Mouse (Mus musculus) splenic B cell, adult 2 months (primary cell): ENCODE results near the gene Prnd.

Experiments
- DNase-seq: peaks from one replicate; pipeline ENCODE4 v3.0.0-alpha.2; 2011; ENCODE audit warnings: low read depth, low spot score
- H3K27me3 ChIP-seq: 2 replicates; pipeline ENCODE4 v1.6.1; 2012; ENCODE audit warnings: mild to moderate bottlenecking, low read length, moderate library complexity, mixed read lengths; ENCODE audit not compliant: control insufficient read depth, poor library complexity, insufficient read depth, severe bottlenecking
- H3K36me3 ChIP-seq: 2 replicates; pipeline ENCODE4 v1.6.1; 2012; ENCODE audit warnings: mild to moderate bottlenecking, low read length, moderate library complexity, mixed read lengths; ENCODE audit not compliant: control insufficient read depth, poor library complexity, insufficient read depth, severe bottlenecking

Prnd gene

GRCm38 (mm10) chr2:131932275-131932902 lies 18.3 kb upstream of the Prnd start:
- no peaks in the 10 kb centered on the region for H3K36me3 ChIP-seq
- no peak for DNase-seq
- no peaks in the 10 kb centered on the region for H3K27me3 ChIP-seq

- no peak for DNase-seq
- Histone ChIP-seq H3K27me3 (no peaks in the 10 kb centered on the region), H3K36me3 (no peaks in the 10 kb centered on the region)
Measured at GRCm38 (mm10) chr2:131933013-131933412, 17.6 kb upstream of the Prnd start.

DNA sequence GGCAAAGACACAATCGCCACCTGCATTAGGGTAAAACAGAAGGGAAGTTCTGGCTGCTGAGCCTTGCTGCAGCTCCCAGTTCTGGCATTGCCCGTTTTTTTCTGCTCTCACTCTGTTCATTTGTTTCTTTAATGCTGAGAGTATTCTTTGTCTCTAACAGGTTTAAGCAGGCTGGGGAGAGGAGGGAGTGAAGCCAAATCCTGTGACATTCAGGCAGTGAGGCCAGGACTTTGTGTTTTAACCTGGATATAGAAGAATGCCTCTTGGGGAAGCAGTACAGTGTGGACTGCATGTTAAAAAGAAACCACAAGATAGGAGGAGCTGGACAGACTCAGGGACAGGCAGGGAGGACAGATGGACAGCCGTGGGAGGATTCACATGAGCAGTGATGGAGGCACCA lies 17.1 kb upstream of the Prnd start:
- Histone ChIP-seq H3K36me3 (no peaks in the 10 kb centered on the region), H3K27me3 (no peaks in the 10 kb centered on the region)
- DNase-seq, result no peak

DNA sequence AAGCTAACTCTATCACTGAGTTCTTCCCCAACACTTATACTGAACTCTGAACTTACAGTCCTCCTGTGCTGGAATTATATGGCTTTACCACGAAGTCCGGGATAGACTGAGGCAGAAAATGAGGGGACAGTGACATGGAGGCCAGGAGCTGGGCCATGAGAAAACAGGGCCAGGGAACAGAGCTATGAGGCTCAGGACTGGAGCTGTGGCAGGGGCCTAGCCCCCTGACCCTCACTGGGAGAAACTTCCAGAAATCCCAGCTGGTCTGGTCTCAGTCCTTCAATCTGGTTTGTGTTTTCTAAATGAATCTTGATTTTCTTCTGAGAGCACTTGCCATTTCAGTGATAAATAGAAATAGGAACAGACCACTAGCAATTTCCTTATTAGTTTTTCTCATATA lies 16.4 kb upstream of the Prnd start:
- no peaks in the 10 kb centered on the region for H3K27me3 ChIP-seq
- no peak for DNase-seq
- no peaks in the 10 kb centered on the region for H3K36me3 ChIP-seq

DNA sequence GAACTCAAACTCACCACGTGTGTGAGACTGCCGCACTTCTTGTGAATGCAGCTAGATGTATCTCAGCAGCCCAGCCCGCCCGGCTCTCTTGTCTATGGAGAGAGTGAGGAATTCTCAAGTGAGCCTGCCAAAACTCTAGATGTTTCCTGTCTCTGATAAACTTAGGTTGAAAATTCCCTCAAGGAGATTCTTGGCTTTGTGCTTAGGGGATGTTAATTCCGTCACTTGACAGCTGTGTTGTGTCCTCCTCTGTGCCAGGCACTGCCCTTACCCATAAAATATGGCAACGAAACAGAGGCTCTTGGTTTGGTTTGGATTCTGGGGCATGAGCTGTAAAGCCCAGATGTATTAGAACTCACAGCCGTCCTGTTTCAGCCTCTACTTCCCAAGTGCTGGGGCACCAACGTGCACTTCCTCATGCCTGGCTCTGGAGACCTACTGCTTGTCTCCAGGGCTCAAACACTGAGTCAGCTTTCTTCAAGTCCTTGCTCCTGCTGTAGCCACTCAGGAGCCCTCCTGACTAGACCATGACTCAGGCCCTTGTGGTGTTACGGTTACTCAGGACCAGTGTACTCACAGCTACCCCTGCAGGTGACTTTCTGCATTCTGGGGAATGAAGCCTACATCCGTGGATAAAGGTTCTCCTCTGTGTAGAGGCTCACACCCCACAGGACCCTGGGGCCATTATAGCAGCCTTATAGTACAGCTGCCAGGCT lies 15.1 kb upstream of the Prnd start:
- Histone ChIP-seq H3K36me3 (no peaks in the 10 kb centered on the region), H3K27me3 (no peaks in the 10 kb centered on the region)
- DNase-seq, result no peak

- no peaks in the 10 kb centered on the region for H3K36me3 ChIP-seq
- H3K27me3 ChIP-seq, result no peaks in the 10 kb centered on the region
- no peak for DNase-seq
Measured at GRCm38 (mm10) chr2:131936410-131936809, 14.3 kb upstream of the Prnd start.

- H3K27me3 ChIP-seq, result no peaks in the 10 kb centered on the region
- no peaks in the 10 kb centered on the region for H3K36me3 ChIP-seq
- peak; percentile 78 for DNase-seq
Measured at GRCm38 (mm10) chr2:131939404-131940111, 11.1 kb upstream of the Prnd start.

DNA sequence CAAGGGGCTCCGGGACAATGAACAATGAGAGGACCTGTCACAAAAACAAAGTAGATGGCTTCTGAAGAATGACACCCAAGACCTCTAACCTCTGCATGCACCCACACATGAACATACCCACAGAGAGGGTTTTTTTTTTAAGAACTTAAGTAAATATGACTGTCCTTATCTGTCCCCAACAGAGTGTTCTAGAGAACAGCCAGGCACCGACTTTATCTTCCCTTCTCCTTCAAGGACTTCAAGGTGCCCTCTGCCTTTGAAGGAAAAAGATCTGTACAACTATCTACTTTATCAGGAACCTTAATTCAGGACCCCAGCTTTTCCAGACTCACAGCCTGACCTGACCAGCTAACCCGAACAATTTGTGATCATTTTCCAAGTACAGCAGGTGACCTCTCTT lies 10.2 kb upstream of the Prnd start:
- DNase-seq, result no peak

DNA sequence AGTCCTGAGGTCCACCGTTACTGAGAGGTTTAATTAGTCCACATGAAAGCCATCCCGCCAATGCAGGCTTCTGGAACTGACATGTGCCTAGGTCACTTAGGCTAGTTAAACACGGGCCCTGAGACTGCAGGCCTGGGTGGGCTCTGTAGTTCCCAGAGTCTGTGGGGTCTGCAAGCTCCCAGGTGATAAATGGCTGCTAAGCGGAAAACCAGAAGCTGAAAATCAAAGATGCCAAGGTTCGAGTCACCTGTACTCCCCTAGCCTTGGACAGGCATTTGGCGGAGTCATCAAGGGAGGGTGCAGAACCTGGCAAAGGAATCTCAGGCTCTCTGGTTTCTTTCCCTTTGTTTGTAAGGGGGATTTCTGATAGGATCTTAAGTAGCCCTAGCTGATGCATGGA lies 9.2 kb upstream of the Prnd start:
- Histone ChIP-seq H3K36me3 (no peaks in the 10 kb centered on the region), H3K27me3 (no peaks in the 10 kb centered on the region)
- DNase-seq, result no peak

More for the DNA sequence above, 10.2 kb upstream of the Prnd start:
- no peaks in the 10 kb centered on the region for H3K36me3 ChIP-seq
- H3K27me3 ChIP-seq, result no peaks in the 10 kb centered on the region

DNA sequence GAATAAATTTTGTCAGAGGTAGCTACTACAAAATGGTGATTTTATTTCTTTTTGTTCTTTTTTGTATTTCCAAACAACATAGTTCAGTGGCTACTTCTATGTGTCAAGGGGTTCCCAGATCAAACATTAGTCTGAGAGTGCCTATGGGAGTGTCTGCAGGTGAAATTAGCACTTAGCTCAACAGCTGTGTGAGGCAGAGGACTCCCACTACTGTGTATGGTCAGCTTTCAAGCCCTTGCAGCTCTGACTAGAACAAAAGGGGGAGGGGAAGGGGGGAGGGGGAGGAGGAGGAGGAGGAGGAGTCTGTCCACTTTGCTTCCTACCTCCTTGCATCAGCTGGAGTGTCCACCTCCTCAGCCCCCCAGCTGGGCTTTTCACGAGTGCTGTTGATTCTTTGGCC lies 6.3 kb upstream of the Prnd start:
- Histone ChIP-seq H3K27me3 (no peaks in the 10 kb centered on the region), H3K36me3 (no peaks in the 10 kb centered on the region)
- DNase-seq, result no peak

DNA sequence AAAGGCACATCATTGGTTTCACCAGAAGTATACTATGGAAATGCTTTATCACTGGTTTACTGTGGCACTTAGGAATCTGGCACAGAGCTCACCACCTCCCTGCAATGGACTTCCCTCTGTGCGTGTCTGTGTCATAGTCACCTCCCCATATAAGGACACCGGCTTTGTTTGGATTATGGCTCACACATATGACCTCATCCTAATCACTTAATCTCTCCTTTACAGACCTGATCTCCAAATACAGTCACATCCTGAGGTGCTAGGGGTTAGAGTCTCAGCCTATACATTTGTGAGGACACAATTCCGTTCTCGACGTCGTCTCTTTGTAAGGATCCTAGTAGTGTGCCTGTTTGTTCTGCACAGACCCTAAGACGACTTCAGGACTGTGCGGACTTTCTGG lies 5.4 kb upstream of the Prnd start:
- Histone ChIP-seq H3K27me3 (no peaks in the 10 kb centered on the region), H3K36me3 (no peaks in the 10 kb centered on the region)
- DNase-seq, result no peak

DNA sequence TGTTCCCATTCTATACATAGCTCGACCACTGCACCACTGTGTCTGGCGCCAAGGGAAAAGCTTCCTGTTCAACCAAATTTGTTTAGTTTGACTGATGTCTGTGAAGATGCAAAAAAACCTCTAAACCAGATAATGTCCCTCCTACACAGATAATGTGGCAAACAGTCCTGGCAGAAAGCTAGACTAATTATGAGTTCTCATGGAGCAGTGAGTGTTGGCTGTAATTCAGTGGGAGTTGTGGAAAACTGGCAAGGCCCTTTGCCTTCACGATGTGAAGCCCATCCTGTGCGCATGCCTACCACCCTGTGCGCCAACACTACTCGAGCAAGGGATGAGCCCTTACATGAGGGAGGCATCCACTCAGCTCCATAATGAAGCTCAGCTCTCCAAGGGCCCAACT lies 4.9 kb upstream of the Prnd start:
- Histone ChIP-seq H3K27me3 (no peaks in the 10 kb centered on the region), H3K36me3 (no peaks in the 10 kb centered on the region)
- DNase-seq, result no peak

DNA sequence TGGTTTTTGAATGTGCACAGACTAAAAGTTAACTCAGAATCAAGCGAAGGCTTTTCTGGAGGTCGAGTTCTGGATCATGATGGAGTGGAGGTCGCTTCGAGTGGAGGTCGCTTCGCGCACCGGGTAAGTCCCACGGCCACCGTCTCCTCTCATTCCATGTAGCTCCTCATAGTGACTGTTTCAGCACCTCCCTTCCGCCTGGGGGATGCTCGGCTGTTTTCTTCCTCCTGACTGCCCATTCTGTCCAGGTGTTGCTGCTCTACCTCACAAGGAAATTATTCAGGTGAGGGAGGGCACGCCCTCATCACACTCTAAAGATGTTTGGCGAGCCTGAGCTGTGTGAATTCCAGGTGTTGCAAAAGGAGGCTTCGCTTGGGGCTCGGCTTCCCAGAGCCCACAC lies 4.3 kb upstream of the Prnd start:
- Histone ChIP-seq H3K27me3 (no peaks in the 10 kb centered on the region), H3K36me3 (no peaks in the 10 kb centered on the region)
- DNase-seq, result no peak

GRCm38 (mm10) chr2:131948156-131948555 lies 2.5 kb upstream of the Prnd start:
- Histone ChIP-seq H3K36me3 (no peaks in the 10 kb centered on the region), H3K27me3 (no peaks in the 10 kb centered on the region)
- no peak for DNase-seq

GRCm38 (mm10) chr2:131948916-131949639 lies 1.6 kb upstream of the Prnd start:
- Histone ChIP-seq H3K36me3 (no peaks in the 10 kb centered on the region), H3K27me3 (no peaks in the 10 kb centered on the region)
- DNase-seq, result no peak
